Mouse (Mus musculus) liver, embryonic 14.5 days (tissue): ENCODE results near the gene Rnaseh2a.

Experiments
- CTCF ChIP-seq: IDR thresholded peaks from 2 replicates; pipeline ENCODE4 v1.5.1; 2016; ENCODE audit warnings: antibody characterized with exemption, low read depth, control low read depth
- EP300 ChIP-seq: IDR thresholded peaks from 2 replicates; pipeline ENCODE4 v1.6.1; 2016; ENCODE audit warnings: antibody characterized with exemption, low read depth

DNA sequence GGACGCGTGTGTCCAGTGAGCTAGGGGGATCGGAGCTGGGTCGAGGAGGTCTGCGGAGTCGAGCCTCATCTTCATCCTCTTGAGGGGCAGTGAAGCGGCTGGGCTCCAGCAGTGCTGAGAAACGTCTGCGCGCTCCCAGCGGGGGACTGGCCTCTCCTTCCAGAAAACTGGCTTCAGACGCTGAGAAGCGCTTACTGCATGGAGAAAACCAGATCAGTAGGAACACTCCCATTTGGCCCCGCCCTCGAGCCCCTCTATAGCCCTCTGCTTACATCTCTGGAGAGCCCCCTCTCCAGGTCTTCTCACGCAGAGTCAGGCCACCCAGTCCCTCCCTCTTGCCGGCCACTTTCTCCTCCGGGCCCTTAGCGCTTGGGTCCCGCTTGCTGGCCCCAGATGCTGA is 51.8 kb downstream of the Rnaseh2a start:
- TF ChIP-seq CTCF (no peak), EP300 (no peak)
